Mouse (Mus musculus) MEL (cell line): ENCODE results near the gene Hck. TPM values are rescaled to one million over a fixed set of nuclear protein-coding genes. Genes with fewer than 3 reads are reported as not detected.

Experiments
- DNase-seq: peaks from one replicate; pipeline ENCODE4 v3.0.0; 2011; ENCODE audit warnings: low read depth, low spot score
- H3K27ac ChIP-seq: 2 replicates; pipeline ENCODE4 v1.5.1; 2012; ENCODE audit warnings: low read depth, mild to moderate bottlenecking, control low read depth, low read length, moderate library complexity; ENCODE audit not compliant: control insufficient read depth
- H3K27me3 ChIP-seq, 2 experiments: fragments of 150-350 bp in 1 of 2; sonication (generic) in 1 of 2; 2 replicates each; pipeline ENCODE4 v1.6.1; 2012; ENCODE audit warnings: low read length in 2 of 2, mild to moderate bottlenecking in 2 of 2, improper control_type of control experiment in 1 of 2, moderate library complexity in 1 of 2; ENCODE audit not compliant: insufficient read depth in 2 of 2, control insufficient read depth in 1 of 2
- H3K36me3 ChIP-seq, 2 experiments: 2 replicates each; pipeline ENCODE4 v1.6.1; 2012 to 2014; ENCODE audit warnings: low read length in 2 of 2, improper control_type of control experiment in 1 of 2, inconsistent platforms in 1 of 2, mild to moderate bottlenecking in 1 of 2; ENCODE audit not compliant: insufficient read depth in 2 of 2, control insufficient read depth in 1 of 2
- H3K4me1 ChIP-seq, 2 experiments: fragments of 150-350 bp in 1 of 2; sonication (generic) in 1 of 2; 2 replicates each; pipeline ENCODE4 v1.6.1; 2012; ENCODE audit warnings: low read length in 2 of 2, improper control_type of control experiment in 1 of 2, mild to moderate bottlenecking in 1 of 2; ENCODE audit not compliant: insufficient read depth in 2 of 2, control insufficient read depth in 1 of 2
- H3K4me3 ChIP-seq, 2 experiments: fragments of 150-350 bp in 1 of 2; sonication (generic) in 1 of 2; 2 replicates each; pipeline ENCODE4 v1.5.1; 2012; ENCODE audit warnings: low read depth in 2 of 2, low read length in 2 of 2, mild to moderate bottlenecking in 2 of 2, moderate library complexity in 2 of 2, control low read depth in 1 of 2, improper control_type of control experiment in 1 of 2; ENCODE audit not compliant: control insufficient read depth in 1 of 2, insufficient read depth in 1 of 2
- H3K79me2 ChIP-seq: 2 replicates; pipeline ENCODE4 v1.6.1; 2012; ENCODE audit warnings: mild to moderate bottlenecking, low read length, moderate library complexity; ENCODE audit not compliant: control insufficient read depth, poor library complexity, insufficient read depth
- H3K9ac ChIP-seq: 2 replicates; pipeline ENCODE4 v1.6.1; 2012; ENCODE audit warnings: low read depth, mild to moderate bottlenecking, control low read depth, low read length, moderate library complexity; ENCODE audit not compliant: control insufficient read depth, poor library complexity, severe bottlenecking
- H3K9me3 ChIP-seq: fragments of 150-350 bp; sonication (generic); replicated peaks from 2 replicates; pipeline ENCODE4 v1.6.1; 2012; ENCODE audit warnings: mild to moderate bottlenecking, low read length, improper control_type of control experiment, moderate library complexity; ENCODE audit not compliant: insufficient read depth
- BHLHE40 ChIP-seq: IDR thresholded peaks from 2 replicates; pipeline ENCODE4 v1.6.1; 2012; ENCODE audit warnings: low read depth, mild to moderate bottlenecking, inconsistent platforms, low read length, improper control_type of control experiment, borderline replicate concordance
- CHD2 ChIP-seq: IDR thresholded peaks from 2 replicates; pipeline ENCODE4 v1.6.1; 2011; ENCODE audit warnings: low read length, improper control_type of control experiment
- E2F4 ChIP-seq: IDR thresholded peaks from 2 replicates; pipeline ENCODE4 v1.6.1; 2011; ENCODE audit warnings: low read depth, low read length, improper control_type of control experiment, borderline replicate concordance
- EP300 ChIP-seq, 2 experiments: IDR thresholded peaks; 2 replicates each; pipeline ENCODE4 v1.6.1; 2011; ENCODE audit warnings: improper control_type of control experiment in 2 of 2, low read length in 2 of 2, low read depth in 1 of 2, mild to moderate bottlenecking in 1 of 2
- ETS1 ChIP-seq: IDR thresholded peaks from 2 replicates; pipeline ENCODE4 v1.6.1; 2012; ENCODE audit warnings: low read depth, mild to moderate bottlenecking, inconsistent platforms, low read length, improper control_type of control experiment, moderate library complexity
- GABPA ChIP-seq: IDR thresholded peaks from 2 replicates; pipeline ENCODE4 v1.6.1; 2012; ENCODE audit warnings: low read depth, mild to moderate bottlenecking, inconsistent platforms, low read length, improper control_type of control experiment, moderate library complexity
- GATA1 ChIP-seq: IDR thresholded peaks from 2 replicates; pipeline ENCODE4 v1.6.1; 2011; ENCODE audit warnings: low read depth, low read length, improper control_type of control experiment
- HCFC1 ChIP-seq: IDR thresholded peaks from 2 replicates; pipeline ENCODE4 v1.6.1; 2012; ENCODE audit warnings: low read depth, mild to moderate bottlenecking, inconsistent platforms, low read length, improper control_type of control experiment, moderate library complexity
- MAFK ChIP-seq: IDR thresholded peaks from 2 replicates; pipeline ENCODE4 v1.6.1; 2011; ENCODE audit warnings: low read depth, mild to moderate bottlenecking, low read length, improper control_type of control experiment, borderline replicate concordance
- MAX ChIP-seq: IDR thresholded peaks from 2 replicates; pipeline ENCODE4 v1.6.1; 2011; ENCODE audit warnings: low read length, improper control_type of control experiment
- MAZ ChIP-seq: IDR thresholded peaks from 2 replicates; pipeline ENCODE4 v1.6.1; 2012; ENCODE audit warnings: low read depth, mild to moderate bottlenecking, inconsistent platforms, low read length, improper control_type of control experiment
- MXI1 ChIP-seq: IDR thresholded peaks from 2 replicates; pipeline ENCODE4 v1.6.1; 2011; ENCODE audit warnings: mild to moderate bottlenecking, low read depth, low read length, improper control_type of control experiment
- MYB ChIP-seq: IDR thresholded peaks from 2 replicates; pipeline ENCODE4 v1.6.1; 2011; ENCODE audit warnings: mild to moderate bottlenecking, low read depth, low read length, improper control_type of control experiment
- MYC ChIP-seq: IDR thresholded peaks from 2 replicates; pipeline ENCODE4 v1.6.1; 2011; ENCODE audit warnings: low read depth, mild to moderate bottlenecking, low read length, improper control_type of control experiment, moderate library complexity
- NRF1 ChIP-seq: IDR thresholded peaks from 2 replicates; pipeline ENCODE4 v1.6.1; 2014; ENCODE audit warnings: low read depth, mild to moderate bottlenecking, inconsistent platforms, low read length, improper control_type of control experiment, moderate library complexity; ENCODE audit not compliant: poor library complexity, insufficient read depth, severe bottlenecking
- RCOR1 ChIP-seq: IDR thresholded peaks from 2 replicates; pipeline ENCODE4 v1.6.1; 2012; ENCODE audit warnings: low read depth, mild to moderate bottlenecking, inconsistent platforms, low read length, improper control_type of control experiment
- SIN3A ChIP-seq: IDR thresholded peaks from 2 replicates; pipeline ENCODE4 v1.6.1; 2012; ENCODE audit warnings: low read length, improper control_type of control experiment, inconsistent platforms
- TAL1 ChIP-seq: IDR thresholded peaks from 2 replicates; pipeline ENCODE4 v1.6.1; 2012; ENCODE audit warnings: mild to moderate bottlenecking, inconsistent platforms, low read length, moderate library complexity, mixed read lengths
- TBP ChIP-seq: IDR thresholded peaks from 2 replicates; pipeline ENCODE4 v1.8.0; 2011; ENCODE audit warnings: low read depth, low read length, improper control_type of control experiment
- TCF12 ChIP-seq: IDR thresholded peaks from 2 replicates; pipeline ENCODE4 v1.6.1; 2014; ENCODE audit warnings: low read depth, mild to moderate bottlenecking, inconsistent platforms, low read length, improper control_type of control experiment, moderate library complexity
- UBTF ChIP-seq: IDR thresholded peaks from 2 replicates; pipeline ENCODE4 v1.6.1; 2012; ENCODE audit warnings: low read depth, mild to moderate bottlenecking, inconsistent platforms, low read length, improper control_type of control experiment, moderate library complexity, borderline replicate concordance; ENCODE audit not compliant: insufficient read depth
- USF1 ChIP-seq: IDR thresholded peaks from 2 replicates; pipeline ENCODE4 v1.6.1; 2014; ENCODE audit warnings: low read depth, mild to moderate bottlenecking, inconsistent platforms, low read length, improper control_type of control experiment, moderate library complexity
- USF2 ChIP-seq, 2 experiments: IDR thresholded peaks; 2 replicates each; pipeline ENCODE4 v1.6.1; 2011 to 2012; ENCODE audit warnings: improper control_type of control experiment in 2 of 2, low read length in 2 of 2, borderline replicate concordance in 1 of 2, inconsistent platforms in 1 of 2, low read depth in 1 of 2, mild to moderate bottlenecking in 1 of 2; ENCODE audit not compliant: insufficient read depth in 1 of 2
- ZC3H11A ChIP-seq: IDR thresholded peaks from 2 replicates; pipeline ENCODE4 v1.6.1; 2012; ENCODE audit warnings: low read depth, mild to moderate bottlenecking, inconsistent platforms, low read length, improper control_type of control experiment
- ZNF384 ChIP-seq: IDR thresholded peaks from 2 replicates; pipeline ENCODE4 v1.6.1; 2012; ENCODE audit warnings: low read depth, mild to moderate bottlenecking, inconsistent platforms, low read length, improper control_type of control experiment
- polyA plus RNA-seq, 2 experiments: library from polyadenylated mRNA; stranded (reverse) in 1 of 2; unstranded in 1 of 2; fragments of >175 nt in 1 of 2; fragments of >200 nt in 1 of 2; gene quantifications; 2 replicates each; pipeline versions ENCODE4 v1.2.1 to v1.2.4; 2012; ENCODE audit warnings: low replicate concordance in 2 of 2, low read depth in 1 of 2; ENCODE audit not compliant: insufficient read length in 2 of 2, insufficient read depth in 1 of 2, missing spikeins in 1 of 2
- total RNA-seq: library from RNA; depleted of rRNA; stranded (reverse); fragments of 300-350 nt; gene quantifications from 2 replicates; pipeline ENCODE4 v1.2.3, GENCODE M21; 2012

The Hck gene
- total and polyA plus RNA-seq, 3 experiments, result not detected

DNA sequence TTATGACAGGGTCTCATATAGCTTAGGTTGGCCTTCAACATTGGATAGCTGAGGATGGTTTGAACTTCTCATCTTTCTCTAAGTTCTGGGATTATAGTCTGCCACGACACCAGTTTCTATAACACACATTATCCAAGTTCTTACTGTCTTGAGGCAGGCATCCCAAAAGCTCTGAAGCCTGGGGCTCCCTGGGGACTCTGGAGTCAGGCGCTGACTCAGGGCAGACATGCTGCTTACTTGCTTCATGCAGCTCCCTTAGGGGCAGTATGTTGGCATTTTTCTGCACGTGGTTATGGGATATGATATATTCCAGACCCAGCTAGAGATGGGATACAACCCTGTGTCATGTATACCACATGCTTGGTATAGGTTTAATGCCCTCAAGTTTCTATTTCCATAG is 71.7 kb downstream of the Hck start (continued):
- TF ChIP-seq NRF1, result no peak
- TF ChIP-seq MAZ, result no peak
- TF ChIP-seq, all 39 proteins: peak for 0

DNA sequence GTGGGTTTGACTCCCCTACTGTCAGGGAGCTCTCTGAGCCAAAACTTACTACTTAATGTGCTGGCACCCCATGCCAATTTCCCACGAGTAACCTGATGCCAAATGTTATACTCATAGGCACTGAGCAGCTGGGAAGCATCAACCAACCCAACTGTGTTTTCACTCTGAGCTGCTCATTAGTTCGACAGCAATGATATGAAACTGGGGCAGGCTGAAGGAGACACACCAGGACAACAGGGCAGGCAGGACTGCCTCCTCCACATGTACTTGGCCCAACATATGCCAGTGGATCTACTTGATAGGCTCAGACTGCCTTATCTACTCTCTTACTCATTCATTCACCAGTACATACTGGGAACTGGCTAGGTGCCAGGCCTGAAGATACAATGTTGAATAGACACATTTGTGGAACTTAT is 77.9 kb downstream of the Hck start:
- Histone ChIP-seq H3K27me3 (no peaks in the 10 kb centered on the region), H3K4me1 (peaks cover 32 to 49% of the 10 kb centered on the region in 2 experiments), H3K4me3 (no peak overlapping the region), H3K79me2 (no peaks in the 10 kb centered on the region), H3K9ac (no peak overlapping the region), H3K27ac (peak overlapping the region; percentile 20; the same call in 1 of the 2 replicates), H3K36me3 (peaks cover 0 to 43% of the 10 kb centered on the region in 2 experiments; a peak in 2 of 4 replicates), H3K9me3 (no peaks in the 10 kb centered on the region)
- no peak for TF ChIP-seq ZC3H11A
- peak; percentile 82 for TF ChIP-seq MYC
- peak; percentile 75 to 87 for TF ChIP-seq EP300 (IDR thresholded peaks at IDR 0.05; ENCODE audit: low read depth in 1 of 2, low read length in 2 of 2)
- no peak for TF ChIP-seq USF2 (IDR thresholded peaks at IDR 0.05; ENCODE audit: borderline replicate concordance in 1 of 2, insufficient read depth in 1 of 2, low read depth in 1 of 2, low read length in 2 of 2)
- peak; percentile 92 for TF ChIP-seq ETS1
- no peak for TF ChIP-seq CHD2
- no peak for TF ChIP-seq RCOR1
- peak; percentile 92 for TF ChIP-seq MXI1
- TF ChIP-seq MYB, result no peak
- TF ChIP-seq TAL1, result peak; percentile 34
- TF ChIP-seq TBP, result 0 out of 2 replicates have a peak, but pooled peaks have one; percentile 24
- TF ChIP-seq UBTF, result no peak
- TF ChIP-seq GATA1, result peak; percentile 92
- peak; percentile 17; the same call in 1 of the 2 replicates for TF ChIP-seq MAFK
- TF ChIP-seq ZNF384, result no peak
- TF ChIP-seq USF1, result no peak
- TF ChIP-seq MAX, result peak; percentile 77
- 0 out of 2 replicates have a peak, but pooled peaks have one; percentile 27 for TF ChIP-seq TCF12
- 0 out of 2 replicates have a peak, but pooled peaks have one; percentile 39 for TF ChIP-seq HCFC1
- TF ChIP-seq BHLHE40, result no peak
- TF ChIP-seq GABPA, result no peak
- TF ChIP-seq E2F4, result no peak
- peak; percentile 88 for TF ChIP-seq SIN3A
- peak; percentile 93 for DNase-seq
